Mouse (Mus musculus) R1 (cell line): ENCODE measurements around the gene BC028528.
"Not testable (repeated sequence)": the region's sequence is repeated elsewhere in the genome, so short reads cannot be mapped to it uniquely, and the experiment has no call there.

Experiments used
- DNase-seq: peaks from one replicate; pipeline ENCODE4 v3.0.0-alpha.2; 2018; ENCODE audit warnings: low read depth, low spot score

The BC028528 gene

GRCm38 (mm10) chr3:95891211-95892065, at the start of gene BC028528:
Gene BC028528 (minus strand): TSS chr3:95892005.
- peak; percentile 71 for DNase-seq

- peak; percentile 75 for DNase-seq
Observed at GRCm38 (mm10) chr3:95938835-95939234, 47.0 kb upstream of the BC028528 start.

- no peak for DNase-seq
Observed at GRCm38 (mm10) chr3:95938217-95938616, 46.4 kb upstream of the BC028528 start.

GRCm38 (mm10) chr3:95934448-95934847, 42.6 kb upstream of the BC028528 start:
- DNase-seq, result no peak

- DNase-seq, result no peak
Observed at GRCm38 (mm10) chr3:95933111-95933750, 41.4 kb upstream of the BC028528 start.

GRCm38 (mm10) chr3:95932566-95932965, 40.8 kb upstream of the BC028528 start:
- no peak for DNase-seq

- peak; percentile 41 for DNase-seq
Observed at GRCm38 (mm10) chr3:95932157-95932556, 40.4 kb upstream of the BC028528 start.

- no peak for DNase-seq
Observed at GRCm38 (mm10) chr3:95931471-95931870, 39.7 kb upstream of the BC028528 start.

GRCm38 (mm10) chr3:95930471-95930789, 38.6 kb upstream of the BC028528 start:
- no peak for DNase-seq

- peak; percentile 65 for DNase-seq
Observed at GRCm38 (mm10) chr3:95929581-95930470, 38.0 kb upstream of the BC028528 start.

- peak; percentile 100 for DNase-seq
Observed at GRCm38 (mm10) chr3:95928658-95929503, 37.1 kb upstream of the BC028528 start, which contains the start of gene Anp32e. Gene Anp32e (plus strand): TSS chr3:95929246.

GRCm38 (mm10) chr3:95928261-95928657, 36.5 kb upstream of the BC028528 start:
- no peak for DNase-seq

GRCm38 (mm10) chr3:95925087-95925486, 33.3 kb upstream of the BC028528 start:
- DNase-seq, result no peak

- DNase-seq, result no peak
Observed at GRCm38 (mm10) chr3:95924185-95924584, 32.4 kb upstream of the BC028528 start.

GRCm38 (mm10) chr3:95923429-95923828, 31.6 kb upstream of the BC028528 start:
- not testable (repeated sequence) for DNase-seq

GRCm38 (mm10) chr3:95920532-95920931, 28.7 kb upstream of the BC028528 start:
- peak; percentile 83 for DNase-seq

GRCm38 (mm10) chr3:95916760-95917159, 25.0 kb upstream of the BC028528 start:
- DNase-seq, result no peak

GRCm38 (mm10) chr3:95914706-95915105, 22.9 kb upstream of the BC028528 start:
- DNase-seq, result no peak

GRCm38 (mm10) chr3:95907613-95908012, 15.8 kb upstream of the BC028528 start:
- DNase-seq, result no peak

GRCm38 (mm10) chr3:95906860-95907259, 15.1 kb upstream of the BC028528 start:
- DNase-seq, result peak; percentile 66

GRCm38 (mm10) chr3:95905940-95906492, 14.2 kb upstream of the BC028528 start:
- DNase-seq, result peak; percentile 75
